Mouse (Mus musculus) heart, embryonic 12.5 days (tissue): ENCODE results near the gene 1500011B03Rik. TPM values are rescaled to one million over a fixed set of nuclear protein-coding genes. Genes with fewer than 3 reads are reported as not detected.
"Not testable (repeated sequence)": the region's sequence is repeated elsewhere in the genome, so short reads cannot be mapped to it uniquely, and the experiment has no call there.

Experiments used
- ATAC-seq: fragments of 200-750 bp; cut with Nextera tagmentation; 2 replicates; pipeline ENCODE4 v1.8.0; 2017; ENCODE audit warnings: moderate TSS enrichment, moderate library complexity; ENCODE audit not compliant: insufficient number of reproducible peaks, low FRiP score
- H3K27ac ChIP-seq: fragments of 300-500 bp; sonication (generic); 2 replicates; pipeline ENCODE4 v1.5.1; 2016; ENCODE audit warnings: mild to moderate bottlenecking, moderate library complexity; ENCODE audit not compliant: poor library complexity, severe bottlenecking
- H3K27me3 ChIP-seq: fragments of 300-500 bp; sonication (generic); replicated peaks from 2 replicates; pipeline ENCODE4 v1.6.1; 2016; ENCODE audit warnings: mild to moderate bottlenecking, moderate library complexity
- H3K36me3 ChIP-seq: fragments of 300-500 bp; sonication (generic); 2 replicates; pipeline ENCODE4 v1.6.1; 2016; ENCODE audit warnings: mild to moderate bottlenecking, moderate library complexity
- H3K4me1 ChIP-seq: fragments of 300-500 bp; sonication (generic); replicated peaks from 2 replicates; pipeline ENCODE4 v1.6.1; 2016; ENCODE audit warnings: mild to moderate bottlenecking
- H3K4me2 ChIP-seq: fragments of 300-500 bp; sonication (generic); 2 replicates; pipeline ENCODE4 v1.6.1; 2016; ENCODE audit warnings: mild to moderate bottlenecking, moderate library complexity
- H3K4me3 ChIP-seq: fragments of 300-500 bp; sonication (generic); 2 replicates; pipeline ENCODE4 v1.5.1; 2016; ENCODE audit warnings: mild to moderate bottlenecking
- H3K9ac ChIP-seq: fragments of 300-500 bp; sonication (generic); 2 replicates; pipeline ENCODE4 v1.6.1; 2016; ENCODE audit warnings: mild to moderate bottlenecking, moderate library complexity
- H3K9me3 ChIP-seq: fragments of 300-500 bp; sonication (generic); replicated peaks from 2 replicates; pipeline ENCODE4 v1.6.1; 2016; ENCODE audit warnings: mild to moderate bottlenecking, moderate library complexity
- WGBS: fragments of 180-500 bp; shearing (Covaris S2); methylation state at CpG from one replicate; pipeline ENCODE4 v1.1.7; 2016; 5-methylcytosine and 5-hydroxymethylcytosine counted together
- polyA plus RNA-seq: library from polyadenylated mRNA; unstranded; fragments of >200 nt; fragmentation: Nextera tagmentation; extraction: Ambion mirVana; gene quantifications from 2 replicates; pipeline ENCODE4 v1.2.1, GENCODE M21; 2016

1500011B03Rik gene
- polyA plus RNA-seq, 1 experiment from 2014 or later: 53.2 TPM

- WGBS: 73% methylated on average over 5 of the region's 5 CpGs
- ATAC-seq, H3K4me2 ChIP-seq, H3K27ac ChIP-seq, H3K27me3 ChIP-seq, H3K36me3 ChIP-seq, H3K4me3 ChIP-seq, H3K9me3 ChIP-seq, H3K9ac ChIP-seq, H3K4me1 ChIP-seq: not testable (repeated sequence)
Measured at GRCm38 (mm10) chr5:114840481-114840880, 17.2 kb upstream of the 1500011B03Rik start.

GRCm38 (mm10) chr5:114836886-114837285, 13.6 kb upstream of the 1500011B03Rik start:
- ATAC-seq: peak; percentile 55; the same call in 1 of the 2 replicates
- no peak overlapping the region for H3K9ac ChIP-seq
- no peak overlapping the region for H3K4me2 ChIP-seq
- H3K4me3 ChIP-seq: no peak overlapping the region
- H3K9me3 ChIP-seq: no peaks in the 10 kb centered on the region
- H3K4me1 ChIP-seq: peaks cover 4% of the 10 kb centered on the region; the same call in 1 of the 2 replicates
- H3K27ac ChIP-seq: no peak overlapping the region
- H3K36me3 ChIP-seq: no peaks in the 10 kb centered on the region
- H3K27me3 ChIP-seq: no peaks in the 10 kb centered on the region
- 19% methylated on average over 12 of the region's 12 CpGs for WGBS

- ATAC-seq: no peak
- peaks cover 4% of the 10 kb centered on the region for H3K4me1 ChIP-seq
- H3K36me3 ChIP-seq: no peaks in the 10 kb centered on the region
- no peak overlapping the region for H3K9ac ChIP-seq
- WGBS: 62% methylated on average over 3 of the region's 3 CpGs
- no peaks in the 10 kb centered on the region for H3K27me3 ChIP-seq
- no peak overlapping the region for H3K4me3 ChIP-seq
- H3K9me3 ChIP-seq: no peaks in the 10 kb centered on the region
- no peak overlapping the region for H3K4me2 ChIP-seq
- no peak overlapping the region for H3K27ac ChIP-seq
Measured at GRCm38 (mm10) chr5:114829740-114830139, 6.5 kb upstream of the 1500011B03Rik start.

GRCm38 (mm10) chr5:114827427-114827826, 4.2 kb upstream of the 1500011B03Rik start:
- peaks cover 4% of the 10 kb centered on the region for H3K4me1 ChIP-seq
- H3K9me3 ChIP-seq: 0 out of 2 replicates have a peak, but pooled peaks cover under 1% of the 10 kb centered on the region
- H3K27me3 ChIP-seq: no peaks in the 10 kb centered on the region
- H3K4me3 ChIP-seq: no peak overlapping the region
- no peak overlapping the region for H3K27ac ChIP-seq
- ATAC-seq: no peak
- no peaks in the 10 kb centered on the region for H3K36me3 ChIP-seq
- H3K4me2 ChIP-seq: no peak overlapping the region
- no peak overlapping the region for H3K9ac ChIP-seq
- WGBS: 79% methylated on average over 12 of the region's 12 CpGs

GRCm38 (mm10) chr5:114825978-114826691, 2.9 kb upstream of the 1500011B03Rik start:
- WGBS: 9% methylated on average over 27 of the region's 27 CpGs
- H3K36me3 ChIP-seq: peaks cover 13% of the 10 kb centered on the region
- H3K4me1 ChIP-seq: peaks cover 4% of the 10 kb centered on the region
- H3K9me3 ChIP-seq: 0 out of 2 replicates have a peak, but pooled peaks cover 11% of the 10 kb centered on the region
- peak overlapping the region; percentile 45 for H3K4me3 ChIP-seq
- H3K4me2 ChIP-seq: peak overlapping the region; percentile 84
- peak; percentile 89 for ATAC-seq
- peak overlapping the region; percentile 25; the same call in 1 of the 2 replicates for H3K9ac ChIP-seq
- no peaks in the 10 kb centered on the region for H3K27me3 ChIP-seq
- H3K27ac ChIP-seq: no peak overlapping the region

- H3K4me1 ChIP-seq: peaks cover 4% of the 10 kb centered on the region
- no peak overlapping the region for H3K4me3 ChIP-seq
- no peaks in the 10 kb centered on the region for H3K27me3 ChIP-seq
- no peak overlapping the region for H3K9ac ChIP-seq
- WGBS: 15% methylated on average over 9 of the region's 9 CpGs
- peaks cover 18% of the 10 kb centered on the region for H3K36me3 ChIP-seq
- no peak for ATAC-seq
- H3K27ac ChIP-seq: no peak overlapping the region
- 0 out of 2 replicates have a peak, but pooled peaks cover 11% of the 10 kb centered on the region for H3K9me3 ChIP-seq
- peak overlapping the region; percentile 88; the same call in 1 of the 2 replicates for H3K4me2 ChIP-seq
Measured at GRCm38 (mm10) chr5:114824197-114824596, 929 bp upstream of the 1500011B03Rik start.

GRCm38 (mm10) chr5:114818124-114818523, 5.1 kb downstream of the 1500011B03Rik start:
- H3K4me1 ChIP-seq: no peaks in the 10 kb centered on the region
- no peak overlapping the region for H3K27ac ChIP-seq
- ATAC-seq: no peak; the same call in 1 of the 2 replicates
- no peaks in the 10 kb centered on the region for H3K27me3 ChIP-seq
- H3K4me3 ChIP-seq: no peak overlapping the region
- 68% methylated on average over 11 of the region's 11 CpGs for WGBS
- H3K9me3 ChIP-seq: 0 out of 2 replicates have a peak, but pooled peaks cover 11% of the 10 kb centered on the region
- H3K9ac ChIP-seq: no peak overlapping the region
- H3K4me2 ChIP-seq: no peak overlapping the region
- peaks cover 18% of the 10 kb centered on the region for H3K36me3 ChIP-seq

- no peak for ATAC-seq
- WGBS: 72% methylated on average over 6 of the region's 6 CpGs
Measured at GRCm38 (mm10) chr5:114816599-114816998, 6.7 kb downstream of the 1500011B03Rik start.

GRCm38 (mm10) chr5:114813525-114814181, 9.6 kb downstream of the 1500011B03Rik start:
- Histone ChIP-seq H3K27ac (peak overlapping the region; percentile 50), H3K9me3 (no peaks in the 10 kb centered on the region), H3K9ac (peak overlapping the region; percentile 83), H3K27me3 (no peaks in the 10 kb centered on the region), H3K4me3 (peak overlapping the region; percentile 81), H3K4me1 (peaks cover 10% of the 10 kb centered on the region), H3K36me3 (peaks cover 6% of the 10 kb centered on the region), H3K4me2 (peak overlapping the region; percentile 77)
- ATAC-seq: peak; percentile 94
- WGBS: under 1% methylated on average over 49 of the region's 50 CpGs

More at GRCm38 (mm10) chr5:114816599-114816998, 6.7 kb downstream of the 1500011B03Rik start:
- no peaks in the 10 kb centered on the region for H3K27me3 ChIP-seq
- H3K27ac ChIP-seq: no peak overlapping the region
- H3K9me3 ChIP-seq: 0 out of 2 replicates have a peak, but pooled peaks cover 2% of the 10 kb centered on the region
- peaks cover 9% of the 10 kb centered on the region; the same call in 1 of the 2 replicates for H3K4me1 ChIP-seq
- no peak overlapping the region for H3K4me2 ChIP-seq
- H3K9ac ChIP-seq: no peak overlapping the region
- H3K4me3 ChIP-seq: no peak overlapping the region
- peaks cover 10% of the 10 kb centered on the region; the same call in 1 of the 2 replicates for H3K36me3 ChIP-seq

- no peak overlapping the region for H3K4me2 ChIP-seq
- H3K4me1 ChIP-seq: peaks cover 41% of the 10 kb centered on the region
- H3K27me3 ChIP-seq: no peaks in the 10 kb centered on the region
- H3K36me3 ChIP-seq: peaks cover 17% of the 10 kb centered on the region
- H3K27ac ChIP-seq: no peak overlapping the region
- H3K9ac ChIP-seq: no peak overlapping the region
- H3K9me3 ChIP-seq: no peaks in the 10 kb centered on the region
- no peak for ATAC-seq
- WGBS: 86% methylated on average over 5 of the region's 5 CpGs
- no peak overlapping the region for H3K4me3 ChIP-seq
Measured at GRCm38 (mm10) chr5:114809826-114810225, 13.4 kb downstream of the 1500011B03Rik start.

GRCm38 (mm10) chr5:114809181-114809756, 14.0 kb downstream of the 1500011B03Rik start:
- H3K9ac ChIP-seq: no peak overlapping the region
- no peaks in the 10 kb centered on the region for H3K27me3 ChIP-seq
- H3K36me3 ChIP-seq: peaks cover 23% of the 10 kb centered on the region
- no peak overlapping the region for H3K27ac ChIP-seq
- 77% methylated on average over 10 of the region's 10 CpGs for WGBS
- ATAC-seq: no peak
- H3K4me3 ChIP-seq: no peak overlapping the region
- H3K4me2 ChIP-seq: no peak overlapping the region
- H3K4me1 ChIP-seq: peaks cover 41% of the 10 kb centered on the region
- no peaks in the 10 kb centered on the region for H3K9me3 ChIP-seq
